Mouse (Mus musculus) megakaryocyte, adult 5-6 weeks (primary cell): ENCODE results near the gene Fam221b. TPM values are rescaled to one million over a fixed set of nuclear protein-coding genes. Genes with fewer than 3 reads are reported as not detected.
A peak's percentile ranks its signal among the peaks of the same experiment; 100 is the strongest.

Experiments used
- ATAC-seq: 2 replicates; pipeline ENCODE4 v1.8.0; 2016; ENCODE audit warnings: mild to moderate bottlenecking, inconsistent platforms; ENCODE audit not compliant: poor library complexity, severe bottlenecking
- total RNA-seq, 2 experiments: library from RNA; stranded (forward) in 1 of 2; stranded (reverse) in 1 of 2; fragments of 153-499, 151-499 nt in 1 of 2; fragments of 221-1000, 200-1000 nt in 1 of 2; gene quantifications; 2 replicates each; pipeline versions ENCODE4 v1.2.3 to v1.2.4; 2015 to 2017

Gene Fam221b
- total RNA-seq, 2 experiments from 2014 or later: 0.33 TPM; not detected in 1

DNA sequence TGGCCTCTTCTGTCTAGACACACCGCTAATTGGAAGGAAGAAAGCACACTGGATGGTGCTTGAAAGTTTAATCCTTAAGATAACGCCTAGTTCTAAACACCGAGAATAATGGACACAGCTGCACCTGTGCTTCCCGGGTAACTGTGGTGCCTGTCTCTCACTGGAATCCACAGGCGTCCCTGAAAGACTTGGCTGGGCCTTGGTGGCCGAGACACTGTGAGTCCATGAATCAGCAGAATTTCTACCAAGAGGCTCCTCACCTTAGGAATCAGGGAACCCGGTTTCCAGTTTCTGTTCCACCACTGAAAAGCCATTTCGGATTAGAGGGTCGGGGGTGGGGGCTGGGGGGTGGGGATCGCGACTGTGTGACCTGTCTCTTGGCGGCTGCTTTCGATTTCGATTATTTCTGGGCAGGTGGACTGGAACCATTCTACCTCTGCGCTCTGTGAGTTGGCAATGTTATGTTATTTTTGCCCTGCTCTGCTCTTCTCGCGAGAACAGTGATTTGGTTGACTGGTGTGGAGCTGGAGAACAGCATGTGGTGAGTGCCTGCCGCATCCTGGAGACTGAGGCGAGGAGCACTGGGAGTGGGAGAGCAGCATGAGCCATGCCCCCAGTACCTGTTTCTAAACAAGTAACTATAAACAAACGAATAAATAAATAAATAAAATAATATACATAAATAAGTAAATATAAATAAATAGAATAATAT is 39.7 kb downstream of the Fam221b start:
- ATAC-seq: no peak

DNA sequence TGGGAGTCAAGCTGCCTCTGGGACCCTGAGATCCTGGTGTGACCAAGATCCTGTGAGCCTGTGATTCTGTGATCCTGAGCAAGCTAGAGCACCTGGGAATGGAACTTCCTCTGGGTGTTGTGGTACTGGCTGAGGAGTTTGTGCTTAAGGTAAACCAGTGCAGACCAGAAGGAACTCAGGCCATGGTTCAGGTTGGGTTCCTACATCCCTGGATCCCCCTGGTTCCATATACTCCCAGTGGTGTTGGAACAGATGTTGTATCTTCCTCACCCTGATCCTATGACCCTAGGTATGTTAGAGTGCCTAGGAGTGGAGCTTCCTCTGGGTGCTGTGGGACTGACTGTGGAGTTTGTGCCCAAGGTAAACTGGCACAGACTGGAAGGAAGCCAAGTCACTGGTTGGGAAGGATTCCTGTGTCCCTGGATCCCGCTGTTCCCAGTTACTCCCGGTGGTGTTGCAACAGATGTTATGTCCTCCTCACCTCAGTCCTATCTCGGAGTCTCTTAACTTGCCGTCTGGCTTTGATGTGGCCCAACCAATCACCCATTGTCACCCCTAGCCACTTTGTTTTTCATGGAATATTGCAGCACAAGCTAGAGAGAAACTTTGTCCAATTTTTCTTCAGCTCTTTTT is 48.7 kb downstream of the Fam221b start:
- no peak for ATAC-seq

DNA sequence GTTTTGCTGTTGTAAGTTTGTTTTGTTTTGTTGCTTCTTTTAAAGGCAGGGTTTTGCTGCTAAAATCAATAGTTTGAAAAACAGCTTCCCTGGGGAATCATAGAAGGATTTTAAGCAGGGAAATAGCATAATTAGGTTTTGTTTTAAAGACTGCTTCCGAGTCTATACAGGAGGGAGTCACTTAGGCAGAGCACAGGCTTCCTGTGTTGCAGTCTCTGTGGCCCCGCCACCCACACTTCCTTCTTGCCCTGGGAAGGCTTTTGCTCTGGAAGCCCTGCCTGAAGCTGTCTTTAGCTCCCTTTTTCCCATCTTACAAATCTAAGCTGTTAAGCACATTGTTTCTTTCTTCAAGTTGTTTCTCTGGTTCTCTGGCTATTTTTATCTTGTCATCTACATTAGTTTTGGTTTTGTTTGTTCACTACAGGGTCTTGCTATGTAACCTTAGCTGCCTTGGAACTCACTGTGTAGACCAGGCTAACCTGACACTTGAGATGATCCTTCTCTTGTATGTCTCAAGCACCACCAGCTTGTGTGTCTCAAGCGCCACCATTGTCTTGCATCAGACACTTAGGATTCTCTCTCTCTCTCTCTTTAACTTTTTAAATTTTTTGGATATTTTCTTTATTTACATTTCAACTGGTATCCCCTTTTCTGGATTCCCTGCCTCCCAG is 55.8 kb downstream of the Fam221b start:
- ATAC-seq: peak; percentile 84

DNA sequence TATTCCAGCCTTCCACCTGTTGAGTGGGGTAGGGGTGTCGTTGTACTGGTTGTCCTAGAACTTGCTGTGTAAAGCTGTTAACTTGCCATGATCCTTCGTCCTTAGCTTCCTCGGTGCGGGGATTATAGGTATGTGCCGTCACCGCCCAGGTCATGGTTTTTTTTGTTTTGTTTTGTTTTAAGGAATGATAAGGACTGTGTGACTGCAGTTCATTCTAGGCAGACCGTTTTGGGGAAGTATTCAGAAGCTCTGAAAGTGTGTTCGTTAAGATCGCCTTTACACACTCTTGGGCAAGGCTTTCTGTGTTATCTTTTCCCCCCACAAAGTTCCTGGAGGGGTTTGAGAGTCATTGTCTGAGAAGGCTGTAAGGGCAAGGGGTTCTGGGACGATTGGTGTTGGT is 56.4 kb downstream of the Fam221b start:
- peak; percentile 57 for ATAC-seq

Other genes starting within 250 kb of the Fam221b start
- not detected in 2 replicates for gene Fam166b, start 240.0 kb downstream of the Fam221b start, total RNA-seq (2015)
- not detected in 2 replicates for gene Fam166b, start 240.0 kb downstream of the Fam221b start, total RNA-seq (2017)
- 5.7 and 6.3 TPM in 2 replicates for gene Tesk1, start 227.2 kb downstream of the Fam221b start, total RNA-seq (2015)
- 7.6 and 9.3 TPM in 2 replicates for gene Tesk1, start 227.2 kb downstream of the Fam221b start, total RNA-seq (2017)
- gene Cd72, start 214.5 kb downstream of the Fam221b start, total RNA-seq (2015): 0.57 and 2.5 TPM in 2 replicates
- gene Cd72, start 214.5 kb downstream of the Fam221b start, total RNA-seq (2017): 3.0 and 3.5 TPM in 2 replicates
- gene Sit1, start 185.4 kb downstream of the Fam221b start, total RNA-seq (2015): not detected in 2 replicates
- 0.77 TPM in 1 of 2 replicates, not detected in the other for gene Sit1, start 185.4 kb downstream of the Fam221b start, total RNA-seq (2017)
- gene Ccdc107, start 176.2 kb downstream of the Fam221b start, total RNA-seq (2015): 16.7 and 17.5 TPM in 2 replicates
- gene Ccdc107, start 176.2 kb downstream of the Fam221b start, total RNA-seq (2017): 23.6 and 32.6 TPM in 2 replicates
- gene Arhgef39, start 169.4 kb downstream of the Fam221b start, total RNA-seq (2015): 54.6 and 60.0 TPM in 2 replicates
- gene Arhgef39, start 169.4 kb downstream of the Fam221b start, total RNA-seq (2017): 52.3 and 54.1 TPM in 2 replicates
- 3.0 and 3.5 TPM in 2 replicates for gene Car9, start 162.2 kb downstream of the Fam221b start, total RNA-seq (2015)
- 0.41 and 1.1 TPM in 2 replicates for gene Car9, start 162.2 kb downstream of the Fam221b start, total RNA-seq (2017)
- gene Tpm2, start 145.4 kb downstream of the Fam221b start, total RNA-seq (2015): 0.11 TPM in 1 of 2 replicates, not detected in the other
- gene Tpm2, start 145.4 kb downstream of the Fam221b start, total RNA-seq (2017): 0.11 and 0.33 TPM in 2 replicates
- 29.4 and 33.0 TPM in 2 replicates for gene Creb3, start 106.8 kb downstream of the Fam221b start, total RNA-seq (2015)
- gene Creb3, start 106.8 kb downstream of the Fam221b start, total RNA-seq (2017): 84.6 and 101 TPM in 2 replicates
- 226 and 299 TPM in 2 replicates for gene Tln1, start 106.5 kb downstream of the Fam221b start, total RNA-seq (2015)
- gene Tln1, start 106.5 kb downstream of the Fam221b start, total RNA-seq (2017): 408 and 426 TPM in 2 replicates
- gene Rgp1, start 90.4 kb downstream of the Fam221b start, total RNA-seq (2015): 18.6 and 20.8 TPM in 2 replicates
- 8.2 and 24.7 TPM in 2 replicates for gene Rgp1, start 90.4 kb downstream of the Fam221b start, total RNA-seq (2017)
- gene Gba2, start 90.3 kb downstream of the Fam221b start, total RNA-seq (2015): 8.4 and 8.5 TPM in 2 replicates
- 9.5 and 9.8 TPM in 2 replicates for gene Gba2, start 90.3 kb downstream of the Fam221b start, total RNA-seq (2017)
- gene Msmp, start 84.7 kb downstream of the Fam221b start, total RNA-seq (2015): not detected in 2 replicates
- not detected in 2 replicates for gene Msmp, start 84.7 kb downstream of the Fam221b start, total RNA-seq (2017)
- gene Npr2, start 37.2 kb downstream of the Fam221b start, total RNA-seq (2015): 0.29 and 1.7 TPM in 2 replicates
- gene Npr2, start 37.2 kb downstream of the Fam221b start, total RNA-seq (2017): 0.33 and 1.3 TPM in 2 replicates
- not detected in 2 replicates for gene Spag8, start 15.6 kb downstream of the Fam221b start, total RNA-seq (2015)
- not detected in 2 replicates for gene Spag8, start 15.6 kb downstream of the Fam221b start, total RNA-seq (2017)
- gene Hint2, start 12.7 kb downstream of the Fam221b start, total RNA-seq (2015): 23.8 and 24.3 TPM in 2 replicates
- 24.6 and 27.9 TPM in 2 replicates for gene Hint2, start 12.7 kb downstream of the Fam221b start, total RNA-seq (2017)
- gene Tmem8b, start 174 bp downstream of the Fam221b start, total RNA-seq (2015): 0.27 and 0.42 TPM in 2 replicates
- 0.04 and 0.16 TPM in 2 replicates for gene Tmem8b, start 174 bp downstream of the Fam221b start, total RNA-seq (2017)
- gene Olfr70, start 31.7 kb upstream of the Fam221b start, total RNA-seq (2015): not detected in 2 replicates
- gene Olfr70, start 31.7 kb upstream of the Fam221b start, total RNA-seq (2017): not detected in 2 replicates
- not detected in 2 replicates for gene Olfr71, start 41.1 kb upstream of the Fam221b start, total RNA-seq (2015)
- gene Olfr71, start 41.1 kb upstream of the Fam221b start, total RNA-seq (2017): not detected in 2 replicates
- gene Hrct1, start 58.0 kb upstream of the Fam221b start, total RNA-seq (2015): not detected in 2 replicates
- gene Hrct1, start 58.0 kb upstream of the Fam221b start, total RNA-seq (2017): not detected in 2 replicates
- not detected in 2 replicates for gene Spaar, start 60.9 kb upstream of the Fam221b start, total RNA-seq (2015)
- not detected in 2 replicates for gene Spaar, start 60.9 kb upstream of the Fam221b start, total RNA-seq (2017)
- not detected in 2 replicates for gene Olfr159, start 101.9 kb upstream of the Fam221b start, total RNA-seq (2015)
- gene Olfr159, start 101.9 kb upstream of the Fam221b start, total RNA-seq (2017): not detected in 2 replicates
- gene Olfr156, start 154.8 kb upstream of the Fam221b start, total RNA-seq (2015): not detected in 2 replicates
- not detected in 2 replicates for gene Olfr156, start 154.8 kb upstream of the Fam221b start, total RNA-seq (2017)
- not detected in 2 replicates for gene Olfr157, start 171.1 kb upstream of the Fam221b start, total RNA-seq (2015)
- not detected in 2 replicates for gene Olfr157, start 171.1 kb upstream of the Fam221b start, total RNA-seq (2017)
- gene Olfr155, start 182.4 kb upstream of the Fam221b start, total RNA-seq (2015): not detected in 2 replicates
- gene Olfr155, start 182.4 kb upstream of the Fam221b start, total RNA-seq (2017): not detected in 2 replicates
- 2.2 and 6.8 TPM in 2 replicates for gene Reck, start 206.4 kb upstream of the Fam221b start, total RNA-seq (2015)
- 1.2 and 10.2 TPM in 2 replicates for gene Reck, start 206.4 kb upstream of the Fam221b start, total RNA-seq (2017)